Mouse (Mus musculus) CH12.LX (cell line): ENCODE results near the gene Fgfr1op. TPM values are rescaled to one million over a fixed set of nuclear protein-coding genes. Genes with fewer than 3 reads are reported as not detected.

Source experiments
- DNase-seq: peaks from one replicate; pipeline ENCODE4 v3.0.0-alpha.2; 2013; ENCODE audit errors: extremely low read depth
- H3K27ac ChIP-seq: 2 replicates; pipeline ENCODE4 v1.5.1; 2012; ENCODE audit warnings: low read depth, mild to moderate bottlenecking, control low read depth, moderate library complexity; ENCODE audit not compliant: insufficient read depth
- H3K27me3 ChIP-seq: replicated peaks from 2 replicates; pipeline ENCODE3; 2012; ENCODE audit warnings: inconsistent platforms
- H3K36me3 ChIP-seq, 2 experiments: replicated peaks in 1 of 2; 2 replicates each; pipeline versions ENCODE3 to v1.6.1; 2012; ENCODE audit warnings: inconsistent platforms in 1 of 2, low read length in 1 of 2, mild to moderate bottlenecking in 1 of 2, mixed read lengths in 1 of 2, moderate library complexity in 1 of 2; ENCODE audit not compliant: control insufficient read depth in 1 of 2, insufficient read depth in 1 of 2
- H3K4me1 ChIP-seq, 2 experiments: 2 replicates each; pipeline ENCODE4 v1.6.1; 2012; ENCODE audit warnings: inconsistent platforms in 1 of 2, moderate library complexity in 1 of 2; ENCODE audit not compliant: insufficient read depth in 2 of 2, control insufficient read depth in 1 of 2
- H3K4me2 ChIP-seq: 2 replicates; pipeline ENCODE4 v1.6.1; 2012; ENCODE audit warnings: low read depth, mild to moderate bottlenecking, control low read depth; ENCODE audit not compliant: poor library complexity, insufficient read depth, severe bottlenecking
- H3K4me3 ChIP-seq, 3 experiments: fragments of 150-350 bp in 1 of 3; sonication (generic) in 1 of 3; replicated peaks in 1 of 3; 2 replicates each; pipeline versions ENCODE3 to v1.5.1; 2011 to 2012; ENCODE audit warnings: low read depth in 2 of 3, low read length in 2 of 3, mild to moderate bottlenecking in 2 of 3, moderate library complexity in 2 of 3, control low read depth in 1 of 3, improper control_type of control experiment in 1 of 3, inconsistent platforms in 1 of 3, mixed read lengths in 1 of 3; ENCODE audit not compliant: poor library complexity in 1 of 3
- H3K79me2 ChIP-seq: replicated peaks from 2 replicates; pipeline ENCODE4 v1.6.1; 2012; ENCODE audit warnings: mild to moderate bottlenecking, moderate library complexity; ENCODE audit not compliant: control insufficient read depth, poor library complexity, insufficient read depth, severe bottlenecking; ENCODE audit errors: extremely low read depth
- H3K9ac ChIP-seq: 2 replicates; pipeline ENCODE4 v1.6.1; 2012; ENCODE audit warnings: low read depth, mild to moderate bottlenecking, control low read depth, moderate library complexity; ENCODE audit not compliant: insufficient read depth
- H3K9me3 ChIP-seq: replicated peaks from 2 replicates; pipeline ENCODE3; 2012; ENCODE audit warnings: low read length, inconsistent platforms, mixed read lengths
- BHLHE40 ChIP-seq: IDR thresholded peaks from 2 replicates; pipeline ENCODE4 v1.6.1; 2011; ENCODE audit warnings: mild to moderate bottlenecking, low read depth, low read length, improper control_type of control experiment
- CHD1 ChIP-seq: IDR thresholded peaks from 2 replicates; pipeline ENCODE4 v1.6.1; 2012; ENCODE audit warnings: low read depth, low read length, improper control_type of control experiment, inconsistent platforms
- E2F4 ChIP-seq: IDR thresholded peaks from 2 replicates; pipeline ENCODE4 v1.6.1; 2011; ENCODE audit warnings: low read depth, low read length, improper control_type of control experiment; ENCODE audit not compliant: insufficient replicate concordance
- ELF1 ChIP-seq: IDR thresholded peaks from 2 replicates; pipeline ENCODE4 v1.6.1; 2014; ENCODE audit warnings: low read depth, mild to moderate bottlenecking, inconsistent platforms, low read length, improper control_type of control experiment
- EP300 ChIP-seq: IDR thresholded peaks from 2 replicates; pipeline ENCODE4 v1.6.1; 2011; ENCODE audit warnings: low read length, improper control_type of control experiment
- ETS1 ChIP-seq: conservative IDR thresholded peaks from 2 replicates; pipeline ENCODE4 v1.6.1; 2012; ENCODE audit warnings: low read depth, mild to moderate bottlenecking, inconsistent platforms, low read length, improper control_type of control experiment, moderate library complexity
- GABPA ChIP-seq: IDR thresholded peaks from 2 replicates; pipeline ENCODE4 v1.6.1; 2012; ENCODE audit warnings: low read depth, low read length, improper control_type of control experiment, inconsistent platforms; ENCODE audit not compliant: insufficient replicate concordance
- HCFC1 ChIP-seq: IDR thresholded peaks from 2 replicates; pipeline ENCODE4 v1.6.1; 2012; ENCODE audit warnings: low read depth, mild to moderate bottlenecking, inconsistent platforms, low read length, improper control_type of control experiment
- JUND ChIP-seq: conservative IDR thresholded peaks from 2 replicates; pipeline ENCODE4 v1.6.1; 2011; ENCODE audit warnings: low read depth, low read length, improper control_type of control experiment
- KAT2A ChIP-seq: IDR thresholded peaks from 2 replicates; pipeline ENCODE4 v1.6.1; 2012; ENCODE audit warnings: low read length, improper control_type of control experiment, inconsistent platforms; ENCODE audit not compliant: insufficient replicate concordance
- MAFK ChIP-seq: IDR thresholded peaks from 2 replicates; pipeline ENCODE4 v1.6.1; 2011; ENCODE audit warnings: low read length, improper control_type of control experiment; ENCODE audit not compliant: insufficient replicate concordance
- MAX ChIP-seq: IDR thresholded peaks from 2 replicates; pipeline ENCODE4 v1.6.1; 2011; ENCODE audit warnings: low read length, improper control_type of control experiment
- MAZ ChIP-seq: IDR thresholded peaks from 2 replicates; pipeline ENCODE4 v1.6.1; 2012; ENCODE audit warnings: low read depth, mild to moderate bottlenecking, inconsistent platforms, low read length, improper control_type of control experiment, moderate library complexity
- MYC ChIP-seq: IDR thresholded peaks from 2 replicates; pipeline ENCODE4 v1.6.1; 2011; ENCODE audit warnings: low read depth, mild to moderate bottlenecking, improper control_type of control experiment, low read length
- NRF1 ChIP-seq: IDR thresholded peaks from 2 replicates; pipeline ENCODE4 v1.6.1; 2014; ENCODE audit warnings: low read depth, mild to moderate bottlenecking, inconsistent platforms, low read length, improper control_type of control experiment, moderate library complexity
- PAX5 ChIP-seq: IDR thresholded peaks from 2 replicates; pipeline ENCODE4 v1.6.1; 2012; ENCODE audit warnings: low read length, inconsistent platforms, mixed read lengths
- POLR2AphosphoS2 ChIP-seq: IDR thresholded peaks from 2 replicates; pipeline ENCODE4 v1.6.1; 2011; ENCODE audit warnings: low read depth, low read length, improper control_type of control experiment
- RAD21 ChIP-seq: IDR thresholded peaks from 2 replicates; pipeline ENCODE4 v1.6.1; 2011; ENCODE audit warnings: low read depth, mild to moderate bottlenecking, low read length, improper control_type of control experiment, moderate library complexity
- RCOR1 ChIP-seq: conservative IDR thresholded peaks from 2 replicates; pipeline ENCODE4 v1.6.1; 2012; ENCODE audit warnings: low read depth, mild to moderate bottlenecking, inconsistent platforms, low read length, improper control_type of control experiment
- SIN3A ChIP-seq: IDR thresholded peaks from 2 replicates; pipeline ENCODE4 v1.6.1; 2012; ENCODE audit warnings: low read length, improper control_type of control experiment, inconsistent platforms
- SMC3 ChIP-seq: IDR thresholded peaks from 2 replicates; pipeline ENCODE4 v1.6.1; 2011; ENCODE audit warnings: low read depth, low read length, improper control_type of control experiment
- TCF12 ChIP-seq: IDR thresholded peaks from 2 replicates; pipeline ENCODE4 v1.6.1; 2014; ENCODE audit warnings: low read depth, mild to moderate bottlenecking, inconsistent platforms, low read length, improper control_type of control experiment
- UBTF ChIP-seq: IDR thresholded peaks from 2 replicates; pipeline ENCODE4 v1.6.1; 2012; ENCODE audit warnings: low read depth, mild to moderate bottlenecking, inconsistent platforms, low read length, improper control_type of control experiment, moderate library complexity
- USF1 ChIP-seq: IDR thresholded peaks from 2 replicates; pipeline ENCODE4 v1.6.1; 2014; ENCODE audit warnings: low read depth, mild to moderate bottlenecking, inconsistent platforms, low read length, improper control_type of control experiment
- USF2 ChIP-seq: conservative IDR thresholded peaks from 2 replicates; pipeline ENCODE4 v1.6.1; 2011; ENCODE audit warnings: low read depth, low read length, improper control_type of control experiment
- ZKSCAN1 ChIP-seq: IDR thresholded peaks from 2 replicates; pipeline ENCODE4 v1.6.1; 2012; ENCODE audit warnings: low read depth, inconsistent platforms, low read length, improper control_type of control experiment, borderline replicate concordance
- ZMIZ1 ChIP-seq: IDR thresholded peaks from 2 replicates; pipeline ENCODE4 v1.6.1; 2012; ENCODE audit warnings: low read depth, mild to moderate bottlenecking, inconsistent platforms, low read length, improper control_type of control experiment
- ZNF384 ChIP-seq: IDR thresholded peaks from 2 replicates; pipeline ENCODE4 v1.6.1; 2012; ENCODE audit warnings: low read depth, low read length, improper control_type of control experiment, inconsistent platforms
- dilution Hi-C: fragments of 300-500 bp; cut with MboI; formaldehyde crosslinking; loops from 2 replicates; pipeline ENCODE4 v1.14.3; 2020; ENCODE audit warnings: low sequenced_read_pairs; ENCODE audit not compliant: extremely low pct_unique_long_range_greater_than_20kb, extremely low pct_ligation_motif_present
- in situ Hi-C: fragments of 300-500 bp; cut with MboI; formaldehyde crosslinking; loops from 3 replicates; pipeline ENCODE4 v1.14.3; 2019; ENCODE audit warnings: low sequenced_read_pairs, low pct_ligation_motif_present, low pct_unique_long_range_greater_than_20kb, mixed read lengths
- polyA plus RNA-seq: library from polyadenylated mRNA; unstranded; fragments of >175 nt; gene quantifications from 2 replicates; pipeline ENCODE4 v1.2.1, GENCODE M21; 2012; ENCODE audit warnings: low read depth; ENCODE audit not compliant: insufficient read length
- total RNA-seq, 2 experiments: library from RNA; depleted of rRNA; stranded (reverse); fragments of 300-350 nt in 1 of 2; fragments of >200 nt in 1 of 2; gene quantifications; 2 replicates each; pipeline ENCODE4 v1.2.3; 2012 to 2014

Gene Fgfr1op
- total and polyA plus RNA-seq, 3 experiments = 29.8 to 56.3 (median 46.9) TPM

DNA sequence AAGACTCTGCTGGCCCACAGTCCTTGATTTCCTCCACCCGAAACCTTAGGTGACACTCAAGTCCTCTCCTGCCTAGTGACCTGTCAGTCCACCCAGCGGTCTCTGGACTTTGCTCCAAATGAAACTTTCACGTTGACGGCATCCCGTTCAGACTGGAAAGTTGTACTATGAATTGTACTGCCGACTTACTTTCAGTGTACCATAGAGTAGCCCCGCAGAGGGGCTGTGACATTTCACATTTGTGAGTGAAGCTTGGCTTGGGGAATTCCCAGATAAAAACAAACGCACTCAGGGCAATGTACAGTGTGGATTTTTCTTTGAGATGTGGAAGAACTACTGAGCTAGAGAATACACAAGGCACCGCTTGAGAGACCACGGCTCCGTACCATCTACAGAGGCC, 76.9 kb downstream of the Fgfr1op start:
- peaks cover 41 to 100% of the 10 kb centered on the region in 2 experiments for H3K4me1 ChIP-seq
- no peak overlapping the region for H3K27ac ChIP-seq
- DNase-seq = no peak
- peaks cover 0 to 3% of the 10 kb centered on the region in 2 experiments for H3K36me3 ChIP-seq
- peaks cover 3% of the 10 kb centered on the region for H3K9me3 ChIP-seq
- in situ Hi-C loops = no loop called here
- H3K79me2 ChIP-seq = no peaks in the 10 kb centered on the region
- peak overlapping the region; percentile 83 for H3K4me2 ChIP-seq
- H3K4me3 ChIP-seq = no peak overlapping the region
- H3K27me3 ChIP-seq = no peaks in the 10 kb centered on the region
- H3K9ac ChIP-seq = no peak overlapping the region
- dilution Hi-C loops = no loop called here
- no peak; the same call in 1 of the 2 replicates for TF ChIP-seq SIN3A
- no peak for TF ChIP-seq KAT2A
- TF ChIP-seq BHLHE40 = no peak
- TF ChIP-seq MAFK = no peak
- no peak for TF ChIP-seq MAX
- TF ChIP-seq CHD1 = no peak
- no peak for TF ChIP-seq NRF1
- TF ChIP-seq GABPA = no peak
- TF ChIP-seq ETS1 = no peak
- TF ChIP-seq HCFC1 = no peak
- TF ChIP-seq MYC = no peak
- no peak for TF ChIP-seq ZNF384
- TF ChIP-seq SMC3 = no peak
- no peak for TF ChIP-seq E2F4
- TF ChIP-seq TCF12 = no peak
- no peak for TF ChIP-seq RAD21
- no peak for TF ChIP-seq PAX5
- TF ChIP-seq POLR2AphosphoS2 = no peak

- no peak for DNase-seq
- TF ChIP-seq ZMIZ1 = no peak
- TF ChIP-seq USF2 = no peak
- no peak for TF ChIP-seq RCOR1
- TF ChIP-seq ZNF384 = no peak
- TF ChIP-seq JUND = no peak
- TF ChIP-seq TCF12 = no peak
- TF ChIP-seq ELF1 = no peak
- no peak for TF ChIP-seq ETS1
- no peak for TF ChIP-seq UBTF
- TF ChIP-seq RAD21 = no peak
- no peak for TF ChIP-seq GABPA
- TF ChIP-seq PAX5 = no peak
- TF ChIP-seq ZKSCAN1 = no peak
- no peak for TF ChIP-seq KAT2A
- no peak for TF ChIP-seq MAZ
- no peak for TF ChIP-seq CHD1
- TF ChIP-seq MAX = no peak
- TF ChIP-seq USF1 = no peak
- TF ChIP-seq SIN3A = no peak
- TF ChIP-seq EP300 = no peak
- in situ Hi-C loops = no loop called here
- H3K4me3 ChIP-seq = no peak overlapping the region
- dilution Hi-C loops = no loop called here
- H3K4me2 ChIP-seq = no peak overlapping the region
- no peak overlapping the region for H3K9ac ChIP-seq
- H3K27me3 ChIP-seq = no peaks in the 10 kb centered on the region
- no peaks in the 10 kb centered on the region for H3K9me3 ChIP-seq
- no peak overlapping the region for H3K27ac ChIP-seq
- H3K4me1 ChIP-seq = peaks cover 33 to 87% of the 10 kb centered on the region in 2 experiments
- peaks cover 0 to 3% of the 10 kb centered on the region in 2 experiments for H3K36me3 ChIP-seq
- no peaks in the 10 kb centered on the region for H3K79me2 ChIP-seq
These were observed 78.8 kb downstream of the Fgfr1op start for GRCm38 (mm10) chr17:8244124-8244523.
